Mouse (Mus musculus): Measurements from ENCODE around the gene Tsga10ip. TPM values are rescaled to one million over a fixed set of nuclear protein-coding genes. Genes with fewer than 3 reads are reported as not detected.
A peak's percentile ranks its signal among the peaks of the same experiment; 100 is the strongest.

Tsga10ip gene
- total RNA-seq (2014; rRNA removed): not detected in 2 replicates
- 0.41 TPM in 1 of 2 replicates, not detected in the other for polyA plus RNA-seq (2012; rRNA removed)

DNA sequence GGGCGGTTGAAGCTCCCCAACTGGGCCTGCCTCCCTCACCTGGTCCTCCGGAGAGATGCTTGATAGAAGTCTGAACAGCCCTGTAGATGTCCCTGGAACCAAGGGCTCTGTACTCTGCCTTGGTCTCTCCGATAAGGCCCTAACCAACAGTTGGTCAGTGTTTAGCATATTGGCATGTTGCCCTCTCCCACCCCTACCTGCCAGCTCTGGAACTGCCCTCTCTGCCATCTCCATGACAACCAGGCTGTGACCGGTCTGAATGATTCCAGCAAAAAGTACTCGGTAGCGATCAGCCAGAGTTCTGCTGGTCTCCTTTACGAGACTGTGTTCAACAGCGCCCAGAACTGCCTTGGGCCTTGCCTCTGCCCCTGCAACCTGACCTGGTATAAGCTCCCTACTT, at the start of gene Tsga10ip:
Tsga10ip (minus strand) TSS at position 234 of the 400 bp plus-strand sequence.
- no peak within 1 kb of the TSS for H3K9ac ChIP-seq (ENCODE audit: low read depth, low read length)
- DNase-seq (ENCODE audit: extremely low read depth, low read depth, low spot score): no peak
- TF ChIP-seq POLR2A (IDR thresholded peaks at IDR 0.05; ENCODE audit: extremely low read depth, insufficient read depth, low read length) (no peak), CTCF (IDR thresholded peaks at IDR 0.05; ENCODE audit: low read depth, low read length) (no peak)
- H3K36me3 ChIP-seq (ENCODE audit: control insufficient read depth, insufficient read depth, low read length): no peaks in the 10 kb centered on the region
- H3K27ac ChIP-seq (replicated peaks; ENCODE audit: insufficient read depth, low read depth, low read length): no peak within 1 kb of the TSS
- 86% methylated on average over 8 of the region's 8 CpGs for WGBS
- H3K4me1 ChIP-seq (ENCODE audit: control insufficient read depth, insufficient read depth, low read length): peaks cover 4% of the 10 kb centered on the region; the same call in 1 of the 2 replicates
- H3K4me3 ChIP-seq (ENCODE audit: insufficient read depth, low read depth, low read length): no peak within 1 kb of the TSS
- H3K27me3 ChIP-seq (ENCODE audit: control insufficient read depth, insufficient read depth, low read length): no peaks in the 10 kb centered on the region
- H3K79me2 ChIP-seq (ENCODE audit: control insufficient read depth, insufficient read depth, low read length): no peaks in the 10 kb centered on the region

DNA sequence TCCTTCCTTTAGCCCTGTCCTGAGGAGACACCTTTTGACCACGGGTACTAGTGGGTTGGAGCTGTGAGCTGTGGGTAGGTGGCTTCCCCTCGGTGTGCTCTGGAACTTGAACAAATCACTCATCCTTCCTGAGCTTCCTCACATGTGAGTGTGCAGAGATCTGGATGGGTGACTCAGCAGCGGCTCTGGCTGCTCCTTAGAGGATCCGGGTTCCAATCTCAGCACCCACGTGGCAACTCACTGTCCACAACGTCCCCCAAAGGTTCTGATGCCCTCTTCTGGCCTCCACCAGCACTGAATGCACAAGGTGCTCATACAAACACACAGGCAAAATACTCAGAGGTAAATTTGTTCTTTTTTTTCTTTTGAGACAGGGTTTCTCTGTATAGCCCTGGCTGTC, 49.4 kb upstream of the Tsga10ip start:
- H3K27me3 ChIP-seq (ENCODE audit: control insufficient read depth, insufficient read depth, low read length): peaks cover 16% of the 10 kb centered on the region
- DNase-seq (ENCODE audit: extremely low read depth, low read depth, low spot score): no peak
- H3K36me3 ChIP-seq (ENCODE audit: control insufficient read depth, insufficient read depth, low read length): no peaks in the 10 kb centered on the region
- 74% methylated on average over 6 of the region's 6 CpGs for WGBS
- no peak overlapping the region for H3K9ac ChIP-seq (ENCODE audit: low read depth, low read length)
- peaks cover 8% of the 10 kb centered on the region; the same call in 1 of the 2 replicates for H3K79me2 ChIP-seq (ENCODE audit: control insufficient read depth, insufficient read depth, low read length)
- H3K4me3 ChIP-seq (ENCODE audit: insufficient read depth, low read depth, low read length): no peak overlapping the region
- H3K4me1 ChIP-seq (ENCODE audit: control insufficient read depth, insufficient read depth, low read length): peaks cover 7% of the 10 kb centered on the region
- no peak for TF ChIP-seq CTCF (IDR thresholded peaks at IDR 0.05; ENCODE audit: low read depth, low read length)
- no peak for TF ChIP-seq POLR2A (IDR thresholded peaks at IDR 0.05; ENCODE audit: extremely low read depth, insufficient read depth, low read length)
- H3K27ac ChIP-seq (replicated peaks; ENCODE audit: insufficient read depth, low read depth, low read length): no peak overlapping the region

DNA sequence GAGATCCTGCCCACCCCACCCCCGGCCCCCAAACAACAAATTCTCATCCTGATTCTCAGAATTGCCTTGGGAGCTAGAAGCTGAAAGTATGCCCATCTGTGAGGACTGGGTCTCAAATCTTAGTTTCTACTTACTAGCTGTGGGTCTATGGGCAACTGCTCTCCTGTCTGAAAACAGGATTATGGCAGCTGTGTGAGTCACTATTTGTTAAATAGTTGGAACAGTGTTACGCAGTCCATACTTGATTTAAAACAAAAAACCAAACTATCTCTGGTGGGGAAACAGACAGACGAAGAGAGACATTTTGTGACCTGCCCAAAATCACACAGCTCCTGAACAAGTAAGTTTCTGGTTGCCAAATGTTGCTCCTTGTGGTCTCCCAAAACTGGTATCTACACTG, 47.3 kb upstream of the Tsga10ip start:
- no peak for DNase-seq (ENCODE audit: extremely low read depth, low read depth, low spot score)
- TF ChIP-seq CTCF (IDR thresholded peaks at IDR 0.05; ENCODE audit: low read depth, low read length): no peak
- no peak for TF ChIP-seq POLR2A (IDR thresholded peaks at IDR 0.05; ENCODE audit: extremely low read depth, insufficient read depth, low read length)
- WGBS: 80% methylated on average over 3 of the region's 3 CpGs
- no peaks in the 10 kb centered on the region for H3K79me2 ChIP-seq (ENCODE audit: control insufficient read depth, insufficient read depth, low read length)
- peaks cover 5% of the 10 kb centered on the region for H3K4me1 ChIP-seq (ENCODE audit: control insufficient read depth, insufficient read depth, low read length)
- no peak overlapping the region for H3K27ac ChIP-seq (replicated peaks; ENCODE audit: insufficient read depth, low read depth, low read length)
- no peak overlapping the region for H3K9ac ChIP-seq (ENCODE audit: low read depth, low read length)
- peaks cover 16% of the 10 kb centered on the region for H3K27me3 ChIP-seq (ENCODE audit: control insufficient read depth, insufficient read depth, low read length)
- H3K36me3 ChIP-seq (ENCODE audit: control insufficient read depth, insufficient read depth, low read length): no peaks in the 10 kb centered on the region
- H3K4me3 ChIP-seq (ENCODE audit: insufficient read depth, low read depth, low read length): no peak overlapping the region

DNA sequence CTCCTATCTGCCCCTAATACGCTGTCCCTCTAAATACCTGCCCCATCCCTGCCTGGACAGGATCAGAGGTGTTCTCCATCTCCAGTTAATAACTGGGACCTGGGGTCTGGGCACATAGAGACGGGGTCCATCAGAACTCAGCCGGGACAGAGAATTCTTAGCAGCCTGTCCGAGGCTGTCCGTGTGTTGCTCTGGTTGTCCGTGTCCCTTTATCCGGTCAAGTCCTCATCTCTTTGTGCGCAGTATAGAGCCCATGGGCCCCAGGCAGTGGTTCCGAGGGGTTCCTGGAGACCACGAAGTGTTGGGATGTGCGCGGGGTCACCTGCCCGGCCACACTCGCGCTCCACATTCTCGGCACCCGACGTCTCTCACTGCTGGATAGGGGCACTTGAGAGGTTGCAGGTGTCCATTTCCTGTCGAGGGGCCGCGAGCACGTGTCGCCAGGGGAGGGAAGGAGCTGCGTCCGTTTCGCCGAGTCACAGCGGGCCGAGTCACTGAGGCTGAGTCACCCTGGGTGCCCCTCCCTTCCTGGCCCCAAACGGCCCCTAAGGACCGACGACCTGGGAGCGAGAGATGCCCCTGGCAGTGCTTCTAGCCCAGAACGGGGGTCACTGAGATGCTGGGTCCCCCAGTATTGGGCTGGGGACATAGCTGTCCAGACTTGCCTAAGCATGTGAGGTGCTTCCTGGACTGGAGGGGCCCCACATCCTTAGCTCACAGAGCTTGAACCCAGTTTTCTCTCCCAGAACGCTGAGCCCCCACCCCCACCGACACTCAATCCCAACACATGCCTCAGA, 46.2 kb upstream of the Tsga10ip start:
- no peak overlapping the region for H3K9ac ChIP-seq (ENCODE audit: low read depth, low read length)
- peaks cover 16% of the 10 kb centered on the region for H3K27me3 ChIP-seq (ENCODE audit: control insufficient read depth, insufficient read depth, low read length)
- H3K79me2 ChIP-seq (ENCODE audit: control insufficient read depth, insufficient read depth, low read length): no peaks in the 10 kb centered on the region
- no peaks in the 10 kb centered on the region for H3K36me3 ChIP-seq (ENCODE audit: control insufficient read depth, insufficient read depth, low read length)
- no peak for DNase-seq (ENCODE audit: extremely low read depth, low read depth, low spot score)
- no peak overlapping the region for H3K27ac ChIP-seq (replicated peaks; ENCODE audit: insufficient read depth, low read depth, low read length)
- peaks cover 5% of the 10 kb centered on the region for H3K4me1 ChIP-seq (ENCODE audit: control insufficient read depth, insufficient read depth, low read length)
- no peak overlapping the region for H3K4me3 ChIP-seq (ENCODE audit: insufficient read depth, low read depth, low read length)
- TF ChIP-seq POLR2A (IDR thresholded peaks at IDR 0.05; ENCODE audit: extremely low read depth, insufficient read depth, low read length) (no peak), CTCF (IDR thresholded peaks at IDR 0.05; ENCODE audit: low read depth, low read length) (no peak)
- WGBS: 9% methylated on average over 36 of the region's 36 CpGs

DNA sequence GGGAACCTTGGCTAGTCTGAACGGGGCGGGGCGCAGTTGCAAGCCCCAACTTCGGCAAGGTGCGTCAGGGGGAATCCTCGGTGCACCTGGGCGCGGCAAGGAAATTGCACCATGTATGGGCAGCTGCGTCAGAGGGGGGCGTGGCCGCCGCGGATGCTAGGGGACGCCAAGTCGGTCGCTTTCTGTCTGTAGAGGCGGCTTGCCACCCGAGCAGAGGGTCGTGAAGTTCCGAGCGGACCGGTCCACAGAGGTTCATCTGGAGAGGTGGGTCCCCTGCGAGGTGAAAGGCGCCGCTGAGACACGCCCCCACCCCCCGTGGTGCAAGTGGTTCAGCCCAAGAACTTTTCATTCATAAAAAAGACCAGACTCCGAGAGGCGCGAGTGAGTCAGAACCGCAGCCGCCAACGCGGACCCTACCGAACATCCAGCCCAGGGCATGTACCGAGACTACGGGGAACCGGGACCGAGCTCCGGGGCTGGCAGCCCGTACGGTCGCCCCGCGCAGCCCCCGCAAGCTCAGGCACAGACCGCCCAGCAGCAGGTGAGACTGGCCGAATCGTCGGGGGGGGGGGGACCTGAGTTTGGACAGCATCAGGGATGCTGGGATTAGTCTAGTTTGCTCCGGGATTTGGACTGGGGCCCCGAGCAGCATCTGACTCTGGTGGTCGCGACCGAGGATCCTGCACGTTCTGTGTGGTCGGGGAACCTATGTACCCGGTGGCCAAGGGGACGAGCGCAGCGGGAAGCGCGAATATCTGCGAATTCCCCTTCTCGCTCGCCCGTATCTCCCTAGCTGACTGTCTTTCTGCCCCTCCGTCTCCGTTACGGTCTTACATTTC, 45.4 kb upstream of the Tsga10ip start, which contains the start of gene Fosl1:
Fosl1 (plus strand) TSS at position 33 of the 839 bp plus-strand sequence.
- Histone ChIP-seq H3K4me1 (ENCODE audit: control insufficient read depth, insufficient read depth, low read length) (peaks cover 5% of the 10 kb centered on the region), H3K9ac (ENCODE audit: low read depth, low read length) (no peak within 1 kb of the TSS), H3K27me3 (ENCODE audit: control insufficient read depth, insufficient read depth, low read length) (peaks cover 16% of the 10 kb centered on the region), H3K27ac (replicated peaks; ENCODE audit: insufficient read depth, low read depth, low read length) (no peak within 1 kb of the TSS), H3K79me2 (ENCODE audit: control insufficient read depth, insufficient read depth, low read length) (no peaks in the 10 kb centered on the region), H3K4me3 (ENCODE audit: insufficient read depth, low read depth, low read length) (peak within 1 kb of the TSS; percentile 65), H3K36me3 (ENCODE audit: control insufficient read depth, insufficient read depth, low read length) (no peaks in the 10 kb centered on the region)
- TF ChIP-seq CTCF (IDR thresholded peaks at IDR 0.05; ENCODE audit: low read depth, low read length): no peak
- TF ChIP-seq POLR2A (IDR thresholded peaks at IDR 0.05; ENCODE audit: extremely low read depth, insufficient read depth, low read length): no peak
- no peak for DNase-seq (ENCODE audit: extremely low read depth, low read depth, low spot score)
- WGBS: 2% methylated on average over 70 of the region's 70 CpGs
